Mouse (Mus musculus) MEL (cell line): ENCODE data around the gene Zfp141.

ENCODE experiments used
- CTCF ChIP-seq, 3 experiments: IDR thresholded peaks in 2 of 3; conservative IDR thresholded peaks in 1 of 3; 2 replicates each; pipeline ENCODE4 v1.5.1; 2011 to 2012; ENCODE audit warnings: low read length in 3 of 3, low read depth in 2 of 3, mild to moderate bottlenecking in 2 of 3, improper control_type of control experiment in 1 of 3, inconsistent platforms in 1 of 3, mixed read lengths in 1 of 3, moderate library complexity in 1 of 3; ENCODE audit not compliant: control insufficient read depth in 1 of 3, insufficient read depth in 1 of 3, poor library complexity in 1 of 3, severe bottlenecking in 1 of 3
- POLR2A ChIP-seq, 2 experiments: IDR thresholded peaks; 2 replicates each; pipeline ENCODE4 v1.6.1; 2011 to 2012; ENCODE audit warnings: low read length in 2 of 2, mild to moderate bottlenecking in 2 of 2, control low read depth in 1 of 2, improper control_type of control experiment in 1 of 2, low read depth in 1 of 2, moderate library complexity in 1 of 2; ENCODE audit not compliant: control insufficient read depth in 1 of 2, insufficient read depth in 1 of 2, poor library complexity in 1 of 2
- TCF12 ChIP-seq: IDR thresholded peaks from 2 replicates; pipeline ENCODE4 v1.6.1; 2014; ENCODE audit warnings: low read depth, mild to moderate bottlenecking, inconsistent platforms, low read length, improper control_type of control experiment, moderate library complexity
- UBTF ChIP-seq: IDR thresholded peaks from 2 replicates; pipeline ENCODE4 v1.6.1; 2012; ENCODE audit warnings: low read depth, mild to moderate bottlenecking, inconsistent platforms, low read length, improper control_type of control experiment, moderate library complexity, borderline replicate concordance; ENCODE audit not compliant: insufficient read depth
- USF2 ChIP-seq, 2 experiments: IDR thresholded peaks; 2 replicates each; pipeline ENCODE4 v1.6.1; 2011 to 2012; ENCODE audit warnings: improper control_type of control experiment in 2 of 2, low read length in 2 of 2, borderline replicate concordance in 1 of 2, inconsistent platforms in 1 of 2, low read depth in 1 of 2, mild to moderate bottlenecking in 1 of 2; ENCODE audit not compliant: insufficient read depth in 1 of 2

DNA sequence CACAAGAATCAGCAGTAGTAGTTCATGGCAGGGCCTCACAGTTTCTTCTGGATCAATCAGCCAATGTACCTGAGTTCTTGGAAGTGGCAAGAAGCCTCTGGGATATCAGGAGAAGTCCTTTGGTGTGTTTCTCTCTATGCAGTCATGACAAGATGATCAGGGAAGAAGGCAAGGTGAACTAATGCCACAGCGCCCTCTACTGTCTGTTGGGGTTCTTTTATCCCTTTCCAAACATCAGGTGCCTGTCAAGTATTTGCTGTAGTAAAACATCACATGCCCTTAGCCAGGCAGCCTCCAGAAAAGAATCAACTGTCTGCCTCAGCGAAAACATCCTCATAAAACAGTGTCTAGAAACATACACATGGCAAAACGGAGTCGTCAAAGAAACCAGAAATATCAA lies 50.9 kb downstream of the Zfp141 start:
- TF ChIP-seq POLR2A (IDR thresholded peaks at IDR 0.05; ENCODE audit: control insufficient read depth in 1 of 2, insufficient read depth in 1 of 2, low read depth in 1 of 2, low read length in 2 of 2, poor library complexity in 1 of 2) (no peak), UBTF (no peak), CTCF (IDR thresholded peaks at IDR 0.05 in 2 of 3, conservative IDR thresholded peaks at IDR 0.05 in 1 of 3; ENCODE audit: control insufficient read depth in 1 of 3, insufficient read depth in 1 of 3, low read depth in 2 of 3, low read length in 3 of 3, poor library complexity in 1 of 3, severe bottlenecking in 1 of 3) (peak in 1 of 3 experiments; percentile 2; a peak in 1 of 6 replicates), USF2 (IDR thresholded peaks at IDR 0.05; ENCODE audit: borderline replicate concordance in 1 of 2, insufficient read depth in 1 of 2, low read depth in 1 of 2, low read length in 2 of 2) (no peak), TCF12 (no peak)
